Mouse (Mus musculus): ENCODE measurements around the gene Nfkbiz. TPM values are rescaled to one million over a fixed set of nuclear protein-coding genes. Genes with fewer than 3 reads are reported as not detected.

The Nfkbiz gene
- total RNA-seq, 1 experiment from 2014 or later: 26.7 TPM

GRCm38 (mm10) chr16:55835798-55836197, 2.9 kb downstream of the Nfkbiz start:
- no peak for ATAC-seq (replicated peaks; ENCODE audit: low read depth, poor library complexity, severe bottlenecking)

- no peak for ATAC-seq (replicated peaks; ENCODE audit: low read depth, poor library complexity, severe bottlenecking)
Observed at GRCm38 (mm10) chr16:55832617-55833016, 6.1 kb downstream of the Nfkbiz start.

GRCm38 (mm10) chr16:55832040-55832439, 6.7 kb downstream of the Nfkbiz start:
- peak; percentile 44 for ATAC-seq (replicated peaks; ENCODE audit: low read depth, poor library complexity, severe bottlenecking)

- ATAC-seq (replicated peaks; ENCODE audit: low read depth, poor library complexity, severe bottlenecking): no peak
Observed at GRCm38 (mm10) chr16:55831451-55831850, 7.2 kb downstream of the Nfkbiz start.

- ATAC-seq (replicated peaks; ENCODE audit: low read depth, poor library complexity, severe bottlenecking): no peak
Observed at GRCm38 (mm10) chr16:55823398-55824155, 15.1 kb downstream of the Nfkbiz start.

- no peak for ATAC-seq (replicated peaks; ENCODE audit: low read depth, poor library complexity, severe bottlenecking)
Observed at GRCm38 (mm10) chr16:55822741-55823397, 15.8 kb downstream of the Nfkbiz start.

GRCm38 (mm10) chr16:55821997-55822740, 16.5 kb downstream of the Nfkbiz start:
- peak; percentile 82 for ATAC-seq (replicated peaks; ENCODE audit: low read depth, poor library complexity, severe bottlenecking)

GRCm38 (mm10) chr16:55821571-55821981, 17.1 kb downstream of the Nfkbiz start:
- ATAC-seq (replicated peaks; ENCODE audit: low read depth, poor library complexity, severe bottlenecking): peak; percentile 1; the same call in 1 of the 2 replicates

GRCm38 (mm10) chr16:55820916-55821570, 17.7 kb downstream of the Nfkbiz start:
- ATAC-seq (replicated peaks; ENCODE audit: low read depth, poor library complexity, severe bottlenecking): peak; percentile 44

- ATAC-seq (replicated peaks; ENCODE audit: low read depth, poor library complexity, severe bottlenecking): no peak
Observed at GRCm38 (mm10) chr16:55820161-55820915, 18.4 kb downstream of the Nfkbiz start.

- no peak for ATAC-seq (replicated peaks; ENCODE audit: low read depth, poor library complexity, severe bottlenecking)
Observed at GRCm38 (mm10) chr16:55819186-55819861, 19.4 kb downstream of the Nfkbiz start.

GRCm38 (mm10) chr16:55817717-55818515, 20.8 kb downstream of the Nfkbiz start:
- no peak for ATAC-seq (replicated peaks; ENCODE audit: low read depth, poor library complexity, severe bottlenecking)

- no peak for ATAC-seq (replicated peaks; ENCODE audit: low read depth, poor library complexity, severe bottlenecking)
Observed at GRCm38 (mm10) chr16:55816202-55816941, 22.3 kb downstream of the Nfkbiz start.

GRCm38 (mm10) chr16:55815466-55815865, 23.2 kb downstream of the Nfkbiz start:
- ATAC-seq (replicated peaks; ENCODE audit: low read depth, poor library complexity, severe bottlenecking): no peak

- ATAC-seq (replicated peaks; ENCODE audit: low read depth, poor library complexity, severe bottlenecking): no peak
Observed at GRCm38 (mm10) chr16:55814686-55815085, 24.0 kb downstream of the Nfkbiz start.

- ATAC-seq (replicated peaks; ENCODE audit: low read depth, poor library complexity, severe bottlenecking): no peak
Observed at GRCm38 (mm10) chr16:55813916-55814315, 24.8 kb downstream of the Nfkbiz start.

- ATAC-seq (replicated peaks; ENCODE audit: low read depth, poor library complexity, severe bottlenecking): peak; percentile 76
Observed at GRCm38 (mm10) chr16:55811792-55812191, 26.9 kb downstream of the Nfkbiz start.
